Mouse (Mus musculus) splenic B cell, adult 2 months (primary cell): Measurements from ENCODE around the gene Ormdl2.

ENCODE experiments used
- DNase-seq: peaks from one replicate; pipeline ENCODE4 v3.0.0-alpha.2; 2011; ENCODE audit warnings: low read depth, low spot score
- H3K27me3 ChIP-seq: 2 replicates; pipeline ENCODE4 v1.6.1; 2012; ENCODE audit warnings: mild to moderate bottlenecking, low read length, moderate library complexity, mixed read lengths; ENCODE audit not compliant: control insufficient read depth, poor library complexity, insufficient read depth, severe bottlenecking
- H3K36me3 ChIP-seq: 2 replicates; pipeline ENCODE4 v1.6.1; 2012; ENCODE audit warnings: mild to moderate bottlenecking, low read length, moderate library complexity, mixed read lengths; ENCODE audit not compliant: control insufficient read depth, poor library complexity, insufficient read depth, severe bottlenecking

Ormdl2 gene

GRCm38 (mm10) chr10:128820217-128820616 is 1.2 kb downstream of the Ormdl2 start:
- DNase-seq, result no peak
- H3K36me3 ChIP-seq, result peaks cover 5% of the 10 kb centered on the region
- no peaks in the 10 kb centered on the region for H3K27me3 ChIP-seq

GRCm38 (mm10) chr10:128817033-128817432 is 4.4 kb downstream of the Ormdl2 start, which contains the start of gene Sarnp:
Gene Sarnp (plus strand): TSS chr10:128817333.
- H3K27me3 ChIP-seq, result no peaks in the 10 kb centered on the region
- no peak for DNase-seq
- peaks cover 10% of the 10 kb centered on the region for H3K36me3 ChIP-seq

DNA sequence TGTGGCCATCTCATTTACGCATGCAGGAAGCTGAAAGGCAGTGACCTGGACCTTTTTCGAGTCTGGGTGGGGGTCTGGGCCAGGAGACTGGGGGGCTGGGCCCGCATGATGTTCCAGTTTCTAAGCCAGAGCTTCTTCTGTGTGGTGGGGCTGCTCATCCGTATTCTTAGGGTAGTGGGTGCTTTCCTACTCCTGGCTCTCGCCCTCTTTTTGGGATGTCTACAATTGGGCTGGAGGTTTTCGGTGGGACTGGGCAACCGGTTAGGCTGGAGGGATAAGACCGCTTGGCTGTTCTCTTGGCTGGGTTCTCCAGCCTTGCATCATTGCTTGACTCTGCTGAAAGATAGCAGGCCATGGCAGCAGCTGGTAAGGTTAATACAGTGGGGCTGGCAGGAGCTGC is 14.4 kb downstream of the Ormdl2 start:
- Histone ChIP-seq H3K27me3 (no peaks in the 10 kb centered on the region), H3K36me3 (peaks cover 5% of the 10 kb centered on the region; the same call in 1 of the 2 replicates)

DNA sequence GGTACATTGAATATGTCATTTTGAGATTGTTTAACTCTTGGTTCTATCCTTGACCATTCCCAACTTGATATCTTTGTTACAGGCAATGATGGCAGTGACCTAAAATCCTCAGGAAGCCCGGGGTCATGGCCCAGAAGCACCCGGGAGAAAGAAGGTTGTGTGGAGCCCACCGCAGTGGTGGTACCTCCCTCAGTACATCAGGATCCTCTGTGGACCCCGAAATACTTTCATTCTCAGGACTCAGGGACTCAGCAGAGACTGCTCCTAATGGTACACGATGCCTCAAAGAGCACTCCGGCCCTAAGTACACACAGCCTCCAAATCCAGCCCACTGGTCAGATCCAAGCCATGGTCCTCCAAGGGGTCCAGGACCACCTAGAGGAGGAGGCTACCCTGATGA is 15.4 kb downstream of the Ormdl2 start:
- H3K36me3 ChIP-seq, result peaks cover 5% of the 10 kb centered on the region; the same call in 1 of the 2 replicates
- no peaks in the 10 kb centered on the region for H3K27me3 ChIP-seq
- no peak for DNase-seq

More for the DNA sequence above, 14.4 kb downstream of the Ormdl2 start:
- DNase-seq, result no peak

DNA sequence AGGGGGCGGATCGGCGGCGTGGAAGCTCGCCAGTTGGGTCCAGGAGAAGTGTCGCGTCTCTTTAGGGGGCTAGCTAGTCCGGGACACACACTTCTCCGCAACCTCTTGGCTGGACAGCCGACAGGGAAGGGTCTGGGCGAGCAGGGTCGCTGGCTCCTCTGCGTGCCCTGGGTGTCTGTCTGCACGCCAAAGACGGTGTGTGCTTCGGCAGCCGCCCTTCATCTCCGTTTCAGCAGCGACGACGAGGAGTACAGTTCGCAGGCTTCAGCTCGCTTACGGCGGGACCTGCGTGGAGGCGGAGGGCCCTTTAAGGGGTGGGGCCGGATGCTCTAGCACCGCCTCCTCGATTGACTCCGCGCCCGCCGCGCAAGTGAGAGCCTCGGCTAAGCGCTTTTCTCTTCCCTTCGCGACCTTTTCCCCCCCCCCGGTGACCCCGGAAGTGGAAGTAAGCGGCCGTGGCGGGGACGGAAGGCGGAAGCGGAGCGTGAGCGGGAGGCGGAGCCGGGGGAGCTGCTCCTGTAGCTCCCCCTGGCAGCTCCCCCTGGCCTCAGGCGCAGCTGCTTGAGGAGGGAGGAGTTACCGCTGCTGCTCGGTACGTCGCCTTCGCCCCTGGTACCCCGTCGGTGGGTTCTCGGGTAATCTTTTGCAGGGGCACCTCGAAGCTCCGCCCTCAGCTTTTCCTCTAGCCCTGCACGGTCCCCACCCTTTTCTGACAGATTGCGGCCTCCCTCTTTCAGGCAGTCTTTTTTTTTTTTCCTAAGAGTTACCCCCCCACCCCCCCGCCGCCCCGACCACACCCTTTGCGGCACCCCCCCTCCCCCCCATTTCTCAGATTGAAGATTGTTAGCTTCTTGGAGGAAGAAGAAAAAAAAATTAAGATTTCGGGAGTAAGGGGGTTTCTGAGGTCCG is 16.1 kb downstream of the Ormdl2 start:
- Histone ChIP-seq H3K36me3 (peaks cover 5% of the 10 kb centered on the region; the same call in 1 of the 2 replicates), H3K27me3 (no peaks in the 10 kb centered on the region)
- DNase-seq, result peak; percentile 98

DNA sequence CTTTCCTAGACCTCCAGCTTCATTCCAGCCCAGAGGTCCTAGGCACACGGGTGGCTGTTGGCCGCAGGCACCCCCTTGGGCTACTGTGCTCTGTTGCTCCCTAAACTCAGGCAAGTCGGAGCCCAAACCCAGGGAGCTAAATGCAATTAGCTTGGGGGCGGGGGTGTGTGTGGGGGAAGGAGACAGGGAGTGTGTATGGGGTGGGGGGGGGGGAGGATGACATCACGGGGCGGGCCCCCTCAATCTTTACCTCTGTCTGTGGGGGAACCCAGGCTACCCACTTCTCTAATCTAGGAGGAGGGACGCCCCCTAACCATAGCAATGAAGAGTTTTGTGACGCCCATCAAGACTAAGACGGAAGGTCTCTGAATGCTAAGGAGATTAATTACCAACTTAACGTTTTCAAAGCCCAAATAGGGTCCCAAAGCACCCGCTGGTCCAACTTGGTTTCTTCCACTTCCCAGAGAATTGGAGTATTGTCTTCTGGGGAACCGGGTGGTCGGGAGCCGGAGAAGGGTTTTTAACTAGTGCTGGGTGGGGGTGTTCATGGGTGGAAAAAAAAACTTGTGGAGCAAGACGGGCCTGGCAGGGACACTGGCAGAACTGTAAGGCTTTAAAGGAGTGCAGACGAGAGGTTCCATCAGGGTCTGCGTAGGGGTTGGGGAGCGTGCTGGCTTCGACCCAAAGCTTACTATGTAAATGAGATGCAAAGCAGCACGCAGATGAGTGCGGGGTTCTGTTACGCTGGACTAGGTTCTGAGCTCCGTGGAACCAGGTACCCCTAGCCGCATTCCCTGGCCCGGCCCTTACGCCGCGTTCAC is 17.0 kb downstream of the Ormdl2 start, which contains the start of gene Tmem198b:
Tmem198b (minus strand) TSS at position 100 of the 821 bp plus-strand sequence.
- Histone ChIP-seq H3K36me3 (peaks cover 5% of the 10 kb centered on the region; the same call in 1 of the 2 replicates), H3K27me3 (no peaks in the 10 kb centered on the region)
- peak; percentile 88 for DNase-seq

DNA sequence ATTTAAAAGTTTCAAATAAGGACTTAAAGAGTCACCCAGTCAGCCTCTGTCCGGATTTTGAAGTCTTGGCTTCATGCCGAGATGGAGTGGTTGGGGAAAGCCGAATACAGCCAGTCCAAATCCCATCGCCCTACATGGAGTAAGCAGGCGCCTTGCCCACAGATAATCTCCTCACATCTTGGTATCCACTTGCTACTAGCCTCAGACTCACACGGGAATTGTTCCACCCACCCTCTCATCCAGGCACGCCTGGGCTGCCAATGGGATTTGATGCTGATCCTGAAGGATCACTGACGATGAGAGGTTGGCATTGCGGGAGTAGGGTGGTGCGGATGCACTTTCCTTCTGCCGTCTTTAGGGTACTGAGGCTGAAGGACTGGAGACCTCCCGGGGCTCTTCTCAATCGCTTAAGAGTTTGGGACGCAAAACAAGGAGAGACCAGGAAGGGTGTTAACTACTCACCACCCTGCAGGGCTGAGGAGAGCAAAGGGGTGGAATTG is 17.6 kb downstream of the Ormdl2 start, which contains the start of gene Dnajc14:
Dnajc14 (plus strand) TSS at position 292 of the 500 bp plus-strand sequence.
- no peak for DNase-seq
- peaks cover 2% of the 10 kb centered on the region; the same call in 1 of the 2 replicates for H3K36me3 ChIP-seq
- no peaks in the 10 kb centered on the region for H3K27me3 ChIP-seq

- no peak for DNase-seq
- H3K27me3 ChIP-seq, result no peaks in the 10 kb centered on the region
- 0 out of 2 replicates have a peak, but pooled peaks cover 2% of the 10 kb centered on the region for H3K36me3 ChIP-seq
These were observed 18.1 kb downstream of the Ormdl2 start for GRCm38 (mm10) chr10:128803361-128803760.

GRCm38 (mm10) chr10:128802956-128803355 is 18.5 kb downstream of the Ormdl2 start:
- 0 out of 2 replicates have a peak, but pooled peaks cover 2% of the 10 kb centered on the region for H3K36me3 ChIP-seq
- no peaks in the 10 kb centered on the region for H3K27me3 ChIP-seq
- no peak for DNase-seq

GRCm38 (mm10) chr10:128801981-128802495 is 19.4 kb downstream of the Ormdl2 start:
- Histone ChIP-seq H3K36me3 (0 out of 2 replicates have a peak, but pooled peaks cover 2% of the 10 kb centered on the region), H3K27me3 (no peaks in the 10 kb centered on the region)
- no peak for DNase-seq

DNA sequence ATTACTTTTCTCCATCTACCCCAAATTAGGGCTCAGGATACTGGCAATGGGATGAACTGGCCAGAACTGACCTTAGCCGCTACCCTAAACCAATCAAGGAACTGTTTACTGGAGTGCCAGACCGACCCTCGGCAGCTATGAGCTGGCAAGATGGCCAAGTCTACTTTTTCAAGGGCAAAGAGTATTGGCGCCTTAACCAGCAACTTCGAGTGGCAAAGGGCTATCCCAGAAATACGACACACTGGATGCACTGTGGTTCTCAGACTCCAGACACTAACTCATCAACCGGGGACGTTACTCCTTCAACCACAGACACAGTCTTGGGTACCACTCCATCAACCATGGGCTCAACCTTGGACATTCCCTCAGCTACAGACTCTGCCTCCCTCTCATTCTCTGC is 22.8 kb downstream of the Ormdl2 start:
- H3K27me3 ChIP-seq, result no peaks in the 10 kb centered on the region
- DNase-seq, result no peak
- 0 out of 2 replicates have a peak, but pooled peaks cover 2% of the 10 kb centered on the region for H3K36me3 ChIP-seq

- no peak for DNase-seq
- 0 out of 2 replicates have a peak, but pooled peaks cover 2% of the 10 kb centered on the region for H3K36me3 ChIP-seq
- H3K27me3 ChIP-seq, result no peaks in the 10 kb centered on the region
These were observed 25.9 kb downstream of the Ormdl2 start for GRCm38 (mm10) chr10:128795581-128795980.

DNA sequence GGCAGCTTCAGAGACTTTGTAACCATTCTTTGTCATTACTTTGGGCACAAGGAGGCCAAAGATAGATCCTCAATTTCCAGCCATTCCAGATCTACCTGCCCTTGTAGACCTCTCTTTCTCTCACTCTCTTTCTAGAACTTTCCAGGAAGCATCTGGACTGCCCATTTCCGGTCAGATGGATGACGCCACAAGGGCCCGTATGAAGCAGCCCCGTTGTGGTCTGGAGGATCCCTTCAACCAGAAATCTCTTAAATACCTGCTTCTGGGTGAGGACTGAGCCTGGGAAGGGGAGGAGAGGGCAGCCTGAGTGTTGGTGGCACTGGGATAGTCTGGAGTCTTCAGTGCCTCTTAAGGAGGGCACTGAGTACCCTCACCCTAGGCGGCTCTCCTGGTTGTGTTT is 27.1 kb downstream of the Ormdl2 start:
- DNase-seq, result no peak
- no peaks in the 10 kb centered on the region for H3K27me3 ChIP-seq
- no peaks in the 10 kb centered on the region for H3K36me3 ChIP-seq

DNA sequence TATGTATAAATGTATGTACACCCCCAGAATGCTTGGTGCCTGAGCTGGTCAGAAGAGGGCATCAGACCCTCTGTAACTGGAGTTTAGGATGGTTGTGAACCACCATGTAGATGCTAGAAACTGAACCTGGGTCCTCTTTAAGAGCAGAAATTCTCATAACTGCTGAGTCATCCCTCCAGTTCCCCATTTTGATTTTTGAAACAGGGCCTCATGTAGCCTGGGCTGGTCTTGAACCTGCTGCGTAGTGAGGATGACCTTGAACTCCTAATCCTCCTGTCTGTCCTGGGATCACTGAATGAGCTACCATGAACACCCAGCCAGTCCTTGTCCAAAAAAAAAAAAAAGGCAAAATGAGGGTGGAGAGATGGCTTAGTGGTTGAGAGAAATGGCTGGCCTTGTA is 28.2 kb downstream of the Ormdl2 start:
- no peak for DNase-seq
- Histone ChIP-seq H3K27me3 (no peaks in the 10 kb centered on the region), H3K36me3 (no peaks in the 10 kb centered on the region)
